Mouse (Mus musculus) hematopoietic multipotent progenitor cell, adult 10-12 weeks (in vitro differentiated cells): ENCODE data around the gene Kctd8. TPM values are rescaled to one million over a fixed set of nuclear protein-coding genes. Genes with fewer than 3 reads are reported as not detected.

Source experiments
- polyA plus RNA-seq: library from polyadenylated mRNA; stranded (reverse); fragments of >175 nt; gene quantifications from 2 replicates; pipeline ENCODE4 v1.2.3, GENCODE M21; 2012; ENCODE audit warnings: low replicate concordance

Gene Kctd8
- polyA plus RNA-seq = not detected in 2 replicates

GRCm38 (mm10) chr5:69340919-69341801 lies at the start of gene Kctd8:
TSS of gene Kctd8 (minus strand) at chr5:69341679.

Other genes with a start within 250 kb of the Kctd8 start
- not detected in 2 replicates for gene Yipf7, start 201.0 kb upstream of the Kctd8 start, polyA plus RNA-seq
- gene Guf1, start 215.2 kb upstream of the Kctd8 start, polyA plus RNA-seq = 3.3 and 5.4 TPM in 2 replicates